Mouse (Mus musculus) ES-E14 (cell line): Measurements from ENCODE around the gene Ctrc. TPM values are rescaled to one million over a fixed set of nuclear protein-coding genes. Genes with fewer than 3 reads are reported as not detected.

Experiments used
- DNase-seq: peaks from one replicate; pipeline ENCODE4 v3.0.0-alpha.2; 2013; ENCODE audit warnings: low read depth, low spot score
- H3K27ac ChIP-seq: 2 replicates; pipeline ENCODE4 v1.5.1; 2012; ENCODE audit warnings: low read depth, mild to moderate bottlenecking, low read length, moderate library complexity, mixed read lengths; ENCODE audit not compliant: poor library complexity, insufficient read depth, severe bottlenecking
- H3K36me3 ChIP-seq: 2 replicates; pipeline ENCODE4 v1.6.1; 2012; ENCODE audit warnings: mild to moderate bottlenecking, low read length, moderate library complexity, mixed read lengths; ENCODE audit not compliant: control insufficient read depth, poor library complexity, insufficient read depth, severe bottlenecking
- H3K4me1 ChIP-seq, 2 experiments: fragments of 150-350 bp in 1 of 2; sonication (generic) in 1 of 2; 2 replicates each; pipeline ENCODE4 v1.6.1; 2012; ENCODE audit warnings: low read length in 2 of 2, mild to moderate bottlenecking in 1 of 2, mixed read lengths in 1 of 2; ENCODE audit not compliant: control insufficient read depth in 2 of 2, insufficient read depth in 2 of 2, poor library complexity in 1 of 2
- H3K4me3 ChIP-seq, 2 experiments: fragments of 150-350 bp in 1 of 2; sonication (generic) in 1 of 2; 2 replicates each; pipeline ENCODE4 v1.5.1; 2012; ENCODE audit warnings: low read length in 2 of 2, low read depth in 1 of 2, mild to moderate bottlenecking in 1 of 2, mixed read lengths in 1 of 2; ENCODE audit not compliant: insufficient read depth in 1 of 2, poor library complexity in 1 of 2, severe bottlenecking in 1 of 2
- H3K9ac ChIP-seq: 2 replicates; pipeline ENCODE4 v1.6.1; 2012; ENCODE audit warnings: low read depth, mild to moderate bottlenecking, low read length, mixed read lengths; ENCODE audit not compliant: poor library complexity, insufficient read depth, severe bottlenecking
- H3K9me3 ChIP-seq: fragments of 150-350 bp; sonication (generic); 2 replicates; pipeline ENCODE4 v1.6.1; 2012; ENCODE audit warnings: low read depth, mild to moderate bottlenecking, low read length; ENCODE audit not compliant: control insufficient read depth, insufficient read depth
- CHD2 ChIP-seq: IDR thresholded peaks from 2 replicates; pipeline ENCODE4 v1.6.1; 2014; ENCODE audit warnings: mild to moderate bottlenecking, low read depth, low read length, inconsistent platforms
- HCFC1 ChIP-seq: IDR thresholded peaks from 2 replicates; pipeline ENCODE4 v1.6.1; 2012; ENCODE audit warnings: low read length, inconsistent platforms, borderline replicate concordance; ENCODE audit not compliant: insufficient read depth
- MAFK ChIP-seq: IDR thresholded peaks from 2 replicates; pipeline ENCODE4 v1.6.1; 2014; ENCODE audit warnings: mild to moderate bottlenecking, low read depth, low read length, inconsistent platforms; ENCODE audit not compliant: insufficient read depth
- ZC3H11A ChIP-seq: IDR thresholded peaks from 2 replicates; pipeline ENCODE4 v1.6.1; 2012; ENCODE audit warnings: low read depth, mild to moderate bottlenecking, inconsistent platforms, low read length, borderline replicate concordance
- ZNF384 ChIP-seq: IDR thresholded peaks from 2 replicates; pipeline ENCODE4 v1.6.1; 2012; ENCODE audit warnings: low read depth, low read length, inconsistent platforms
- in situ Hi-C, 2 experiments: fragments of 600-800 bp; cut with MboI; formaldehyde crosslinking; loops; one replicate each; pipeline ENCODE4 v1.15.1; 2025; ENCODE audit warnings: low sequenced_read_pairs in 2 of 2, inconsistent platforms in 1 of 2; ENCODE audit not compliant: unreplicated experiment in 2 of 2
- total RNA-seq: library from RNA; depleted of rRNA; stranded (reverse); fragments of 300-350 nt; gene quantifications from 2 replicates; pipeline ENCODE4 v1.2.3, GENCODE M21; 2012

Ctrc gene
- total RNA-seq, 1 experiment, result not detected

GRCm38 (mm10) chr4:141792554-141793281, 53.4 kb downstream of the Ctrc start:
- peaks cover 2 to 3% of the 10 kb centered on the region in 2 experiments; a peak in 2 of 4 replicates for H3K4me1 ChIP-seq
- no peak overlapping the region for H3K27ac ChIP-seq
- peak overlapping the region; percentile 13; the same call in 1 of the 2 replicates for H3K9ac ChIP-seq
- in situ Hi-C loops, result no loop called here
- no peak for DNase-seq
- TF ChIP-seq MAFK (no peak), ZC3H11A (no peak), CHD2 (no peak), ZNF384 (no peak), HCFC1 (no peak)
- peaks cover 8% of the 10 kb centered on the region for H3K36me3 ChIP-seq
- H3K4me3 ChIP-seq, result peak overlapping the region in 1 of 2 experiments; percentile 82; a peak in 2 of 4 replicates
- no peaks in the 10 kb centered on the region for H3K9me3 ChIP-seq

- TF ChIP-seq HCFC1 (no peak), CHD2 (no peak), ZC3H11A (no peak), MAFK (no peak), ZNF384 (no peak)
- H3K36me3 ChIP-seq, result peaks cover under 1% of the 10 kb centered on the region; the same call in 1 of the 2 replicates
- in situ Hi-C loops, result no loop called here
- H3K9ac ChIP-seq, result no peak overlapping the region
- peaks cover 2 to 3% of the 10 kb centered on the region in 2 experiments; a peak in 2 of 4 replicates for H3K4me1 ChIP-seq
- no peak overlapping the region for H3K27ac ChIP-seq
- no peaks in the 10 kb centered on the region for H3K9me3 ChIP-seq
- H3K4me3 ChIP-seq, result no peak overlapping the region
- DNase-seq, result no peak
Observed at GRCm38 (mm10) chr4:141791951-141792350, 54.2 kb downstream of the Ctrc start.

GRCm38 (mm10) chr4:141791486-141791885, 54.7 kb downstream of the Ctrc start:
- Histone ChIP-seq H3K36me3 (no peaks in the 10 kb centered on the region; the same call in 1 of the 2 replicates), H3K4me3 (no peak overlapping the region), H3K9me3 (no peaks in the 10 kb centered on the region), H3K27ac (no peak overlapping the region), H3K4me1 (peaks cover 2 to 3% of the 10 kb centered on the region in 2 experiments; a peak in 2 of 4 replicates), H3K9ac (no peak overlapping the region)
- no peak for DNase-seq
- in situ Hi-C loops, result no loop called here
- TF ChIP-seq HCFC1, result no peak
- no peak for TF ChIP-seq ZNF384
- TF ChIP-seq CHD2, result no peak
- TF ChIP-seq MAFK, result no peak
- no peak for TF ChIP-seq ZC3H11A

GRCm38 (mm10) chr4:141790524-141790990, 55.6 kb downstream of the Ctrc start, which contains the start of gene Dnajc16:
TSS of gene Dnajc16 (minus strand) at chr4:141790931.
- TF ChIP-seq ZNF384 (no peak), MAFK (no peak), HCFC1 (peak; percentile 81)

More at GRCm38 (mm10) chr4:141790524-141790990, 55.6 kb downstream of the Ctrc start, which contains the start of gene Dnajc16:
- Histone ChIP-seq H3K4me3 (peak within 1 kb of the TSS; percentile 59 to 81), H3K36me3 (no peaks in the 10 kb centered on the region), H3K4me1 (peaks cover 2 to 3% of the 10 kb centered on the region in 2 experiments; a peak in 2 of 4 replicates), H3K9ac (peak within 1 kb of the TSS; percentile 90), H3K27ac (0 out of 2 replicates have a peak within 1 kb of the TSS, but pooled peaks have one; percentile 2), H3K9me3 (no peaks in the 10 kb centered on the region)
- in situ Hi-C loops, result no loop called here
- peak; percentile 99 for DNase-seq
